Mouse (Mus musculus) splenic B cell, adult 2 months (primary cell): ENCODE data around the gene Mum1.
A peak's percentile ranks its signal among the peaks of the same experiment; 100 is the strongest.

Experiments
- DNase-seq: peaks from one replicate; pipeline ENCODE4 v3.0.0-alpha.2; 2011; ENCODE audit warnings: low read depth, low spot score
- H3K27me3 ChIP-seq: 2 replicates; pipeline ENCODE4 v1.6.1; 2012; ENCODE audit warnings: mild to moderate bottlenecking, low read length, moderate library complexity, mixed read lengths; ENCODE audit not compliant: control insufficient read depth, poor library complexity, insufficient read depth, severe bottlenecking
- H3K36me3 ChIP-seq: 2 replicates; pipeline ENCODE4 v1.6.1; 2012; ENCODE audit warnings: mild to moderate bottlenecking, low read length, moderate library complexity, mixed read lengths; ENCODE audit not compliant: control insufficient read depth, poor library complexity, insufficient read depth, severe bottlenecking

Gene Mum1

DNA sequence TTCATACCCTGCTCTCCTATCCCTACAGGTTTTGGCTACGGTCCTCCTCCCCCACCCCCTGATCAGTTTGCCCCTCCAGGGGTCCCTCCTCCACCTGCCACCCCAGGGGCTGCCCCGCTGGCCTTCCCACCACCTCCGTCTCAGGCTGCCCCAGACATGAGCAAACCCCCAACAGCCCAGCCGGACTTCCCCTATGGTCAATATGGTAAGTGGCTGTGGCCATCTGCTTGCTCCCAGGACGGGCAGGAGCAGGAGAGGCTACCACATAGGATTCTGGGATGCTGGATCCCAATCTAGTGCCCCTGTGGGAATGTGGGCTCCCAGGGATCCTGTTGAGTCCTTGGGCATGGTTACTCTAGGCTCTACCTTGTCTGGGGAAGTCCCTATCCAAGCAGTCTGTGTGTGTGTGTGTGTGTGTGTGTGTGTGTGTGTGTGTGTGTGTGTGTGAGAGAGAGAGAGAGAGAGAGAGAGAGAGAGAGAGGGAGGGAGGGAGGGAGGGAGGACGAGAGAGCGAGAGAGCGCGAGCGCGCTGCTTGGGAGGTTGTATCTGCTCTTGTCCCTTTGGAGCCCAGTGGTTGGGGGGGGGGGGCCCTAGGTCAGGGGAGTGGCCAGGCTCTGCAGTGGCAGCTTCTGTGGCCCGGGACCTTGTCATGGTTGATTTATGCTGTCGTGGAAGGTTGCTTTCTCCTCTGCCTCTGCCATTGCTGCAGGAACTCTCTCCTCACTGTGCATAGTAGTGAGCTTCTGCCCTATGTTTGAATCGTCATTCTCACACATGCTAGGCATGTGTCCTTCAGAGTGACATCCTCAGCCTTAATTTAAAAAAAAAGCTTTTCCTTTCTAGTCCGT lies 59.2 kb downstream of the Mum1 start:
- H3K27me3 ChIP-seq = no peaks in the 10 kb centered on the region
- DNase-seq = no peak
- H3K36me3 ChIP-seq = peaks cover 6% of the 10 kb centered on the region

DNA sequence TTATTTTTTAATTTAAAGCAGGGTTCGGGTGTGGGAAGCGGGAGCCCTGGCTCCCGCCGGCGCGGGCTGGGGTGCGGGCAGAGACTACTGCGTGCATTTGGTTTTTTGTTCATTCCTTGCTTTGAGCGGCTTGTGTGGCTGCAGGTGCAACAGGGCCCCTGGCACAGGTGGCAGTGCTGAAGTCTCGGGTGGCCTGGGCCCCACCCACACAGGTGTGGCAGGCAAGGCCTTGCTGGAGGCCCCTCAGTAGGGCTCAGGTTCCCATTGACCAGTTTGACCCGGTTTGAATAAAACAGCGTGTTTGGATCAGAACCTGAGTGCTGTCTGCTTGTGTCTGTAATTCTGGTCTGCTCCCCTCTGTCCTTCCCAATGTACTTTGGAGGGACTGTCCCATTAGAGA lies 61.9 kb downstream of the Mum1 start:
- Histone ChIP-seq H3K27me3 (no peaks in the 10 kb centered on the region), H3K36me3 (peaks cover 6% of the 10 kb centered on the region; the same call in 1 of the 2 replicates)
- DNase-seq = no peak

DNA sequence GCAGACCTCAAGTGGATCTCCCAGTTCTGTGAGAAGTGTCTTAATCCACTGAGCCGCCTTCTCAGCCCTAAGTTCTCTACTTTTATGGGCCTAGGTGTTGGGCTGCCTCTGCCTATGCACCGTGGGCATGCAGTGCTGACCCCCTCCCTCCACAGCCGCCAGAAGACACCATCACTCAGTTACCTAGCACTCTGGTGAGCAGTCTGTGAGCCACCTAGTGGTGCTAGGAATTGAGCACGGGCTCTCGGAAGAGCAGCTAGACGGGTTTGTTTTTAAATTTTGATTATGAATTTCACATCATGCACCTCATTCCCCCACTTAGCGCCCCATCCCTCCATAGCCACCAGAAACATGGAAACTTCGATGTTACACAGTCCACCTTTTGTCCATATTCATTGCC lies 62.4 kb downstream of the Mum1 start:
- DNase-seq = no peak
- no peaks in the 10 kb centered on the region for H3K27me3 ChIP-seq
- H3K36me3 ChIP-seq = peaks cover 9% of the 10 kb centered on the region; the same call in 1 of the 2 replicates

DNA sequence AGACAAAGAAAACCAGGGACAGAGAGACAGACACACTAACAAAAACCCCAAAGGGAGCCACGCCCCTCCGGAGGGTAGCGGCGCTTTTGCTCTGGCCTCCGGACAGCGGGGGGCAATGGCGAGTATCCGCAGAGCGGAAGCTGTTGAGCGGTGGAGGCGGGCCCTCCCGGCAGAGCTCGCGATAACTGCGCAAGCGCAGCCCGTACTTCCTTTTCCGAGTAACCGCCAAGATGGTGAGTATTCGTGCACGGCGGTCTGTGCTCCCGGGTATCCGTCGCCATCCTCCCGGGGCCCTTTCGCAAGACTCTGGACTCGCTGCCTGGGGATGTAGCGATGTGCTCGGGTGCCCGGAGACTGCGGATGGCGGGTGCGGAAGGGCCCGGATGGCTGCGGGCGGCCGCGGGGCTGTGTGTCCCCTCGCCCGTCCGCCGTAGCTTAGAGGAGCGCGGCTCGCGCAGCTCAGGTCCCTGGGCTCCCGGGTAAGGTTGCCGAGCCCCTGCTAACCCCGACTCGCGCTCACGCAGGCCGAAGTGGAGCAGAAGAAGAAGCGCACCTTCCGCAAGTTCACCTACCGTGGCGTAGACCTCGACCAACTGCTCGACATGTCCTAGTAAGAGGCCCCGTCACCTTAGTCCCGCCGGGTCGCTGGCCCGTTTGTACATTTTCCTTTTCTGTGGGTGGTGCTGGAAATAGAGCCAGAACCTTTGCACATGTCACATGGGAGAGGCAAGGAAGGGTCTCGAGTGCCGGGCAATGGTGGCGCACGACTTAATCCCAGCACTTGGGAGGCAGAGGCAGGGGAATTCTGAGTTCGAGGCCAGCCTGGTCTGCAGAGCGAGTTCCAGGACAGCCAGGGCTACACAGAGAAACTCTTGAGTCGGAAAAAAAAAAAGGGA lies 66.3 kb downstream of the Mum1 start, which contains the start of gene Rps15:
Gene Rps15 (plus strand): TSS at position 203 of the 896 bp plus-strand sequence.
- Histone ChIP-seq H3K27me3 (no peaks in the 10 kb centered on the region), H3K36me3 (peaks cover 10% of the 10 kb centered on the region)
- DNase-seq = peak; percentile 98

DNA sequence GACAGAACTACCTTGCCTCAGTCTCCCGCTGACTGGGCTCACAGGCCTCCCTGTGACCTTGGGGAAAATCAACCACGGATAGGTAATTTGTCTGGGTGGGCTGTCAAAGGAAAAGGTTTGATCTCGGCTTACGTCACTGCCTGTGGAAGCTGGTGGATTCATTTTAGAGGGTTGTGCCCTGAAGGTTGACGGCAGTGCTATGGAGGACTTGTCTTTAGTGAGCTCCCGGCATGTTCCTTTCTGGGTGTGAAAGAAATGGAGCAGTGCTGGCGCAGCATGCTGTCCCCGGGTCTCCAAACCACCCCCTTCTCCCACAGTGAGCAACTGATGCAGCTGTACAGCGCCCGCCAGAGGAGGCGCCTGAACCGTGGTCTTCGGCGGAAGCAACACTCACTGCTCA lies 67.1 kb downstream of the Mum1 start:
- Histone ChIP-seq H3K27me3 (no peaks in the 10 kb centered on the region), H3K36me3 (peaks cover 10% of the 10 kb centered on the region)
- no peak for DNase-seq
